Mouse (Mus musculus) stomach, postnatal 0 days (tissue): ENCODE measurements around the gene BC028528.

Experiments used
- CTCF ChIP-seq: IDR thresholded peaks from 2 replicates; pipeline ENCODE4 v1.5.1; 2016; ENCODE audit warnings: antibody characterized with exemption, low read depth, mild to moderate bottlenecking, moderate library complexity
- EP300 ChIP-seq: optimal IDR thresholded peaks from 2 replicates; pipeline ENCODE3; 2016; ENCODE audit warnings: antibody characterized with exemption

DNA sequence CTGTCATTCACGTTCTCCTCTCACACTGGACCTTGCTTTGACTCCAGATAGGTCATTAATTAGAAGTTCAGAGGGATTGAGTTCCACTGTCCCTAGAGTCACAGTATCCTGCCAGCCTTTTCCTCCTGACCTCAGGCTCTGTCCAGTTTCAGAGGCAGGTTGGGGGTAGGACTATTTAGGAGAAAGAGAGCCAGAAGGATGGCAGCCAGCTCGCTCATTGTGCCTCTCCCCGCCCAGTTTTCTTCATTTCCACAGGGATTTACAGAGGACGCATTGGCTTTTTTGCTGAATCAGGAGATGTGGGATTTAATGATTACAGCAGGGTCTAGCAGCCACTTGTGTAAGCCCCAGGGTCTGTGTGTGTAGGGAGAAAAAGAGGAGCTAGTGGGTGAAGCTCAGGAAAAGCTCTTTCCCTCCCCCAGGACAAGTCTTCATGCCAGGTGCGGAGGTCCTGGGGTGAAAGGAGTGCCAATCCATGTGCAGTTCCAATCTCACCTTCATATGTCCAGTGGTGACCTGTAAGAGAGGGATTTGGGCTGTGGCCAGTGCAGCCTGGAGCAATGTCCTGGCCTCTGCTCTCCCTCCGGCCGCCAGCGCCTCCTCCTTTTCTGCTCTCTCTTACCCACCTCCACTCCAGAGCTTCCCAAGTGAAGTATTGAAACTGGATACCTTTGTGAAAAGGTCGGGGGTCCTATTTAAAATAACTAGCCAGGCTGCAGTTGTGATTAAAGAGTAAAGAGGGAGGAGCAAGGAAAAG is 10.0 kb upstream of the BC028528 start:
- TF ChIP-seq CTCF (no peak), EP300 (no peak)
